Mouse (Mus musculus): ENCODE results near the gene Parn.

DNA sequence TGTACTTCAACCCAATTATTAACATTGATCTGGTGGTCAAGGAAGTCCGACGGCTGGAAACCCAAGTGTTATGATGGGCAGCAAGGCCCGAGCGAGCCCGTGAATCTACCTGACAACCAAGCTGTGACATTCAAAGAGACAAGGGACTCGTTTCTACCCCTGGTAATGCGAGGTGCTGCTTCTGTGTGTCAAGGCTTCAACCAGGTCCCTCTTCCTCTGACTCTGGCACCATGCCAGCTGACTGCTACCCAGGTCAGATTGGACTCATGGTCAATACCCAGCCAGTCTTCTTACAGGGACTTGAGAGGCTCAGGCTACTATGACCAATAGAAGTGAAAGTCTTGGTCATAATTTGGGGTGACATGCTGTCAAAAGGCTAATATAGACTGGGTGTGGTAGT lies 34.2 kb upstream of the Parn start:
- TF ChIP-seq JUND (conservative IDR thresholded peaks at IDR 0.05; ENCODE audit: low read depth, low read length) = no peak
- no peak for TF ChIP-seq POLR2A (IDR thresholded peaks at IDR 0.05; ENCODE audit: low read depth, low read length)
- no peak for TF ChIP-seq CTCF (conservative IDR thresholded peaks at IDR 0.05 in 1 of 2, IDR thresholded peaks at IDR 0.05 in 1 of 2; ENCODE audit: low read depth in 2 of 2, low read length in 2 of 2)
- TF ChIP-seq BHLHE40 (IDR thresholded peaks at IDR 0.05; ENCODE audit: low read depth, low read length) = no peak
- no peak for TF ChIP-seq RAD21 (IDR thresholded peaks at IDR 0.05; ENCODE audit: low read depth, low read length)
- TF ChIP-seq HCFC1 (IDR thresholded peaks at IDR 0.05; ENCODE audit: low read depth, low read length) = no peak
- no peak for TF ChIP-seq PAX5 (IDR thresholded peaks at IDR 0.05; ENCODE audit: low read length)
- no peak for TF ChIP-seq CHD2 (IDR thresholded peaks at IDR 0.05; ENCODE audit: low read length)
- TF ChIP-seq USF1 (IDR thresholded peaks at IDR 0.05; ENCODE audit: low read depth, low read length) = no peak
- no peak for TF ChIP-seq TCF12 (IDR thresholded peaks at IDR 0.05; ENCODE audit: low read depth, low read length)
- no peak for TF ChIP-seq NRF1 (IDR thresholded peaks at IDR 0.05; ENCODE audit: low read depth, low read length)
